Mouse (Mus musculus) left cerebral cortex, adult 18-20 months (tissue): ENCODE measurements around the gene Srpx2. TPM values are rescaled to one million over a fixed set of nuclear protein-coding genes. Genes with fewer than 3 reads are reported as not detected.

ENCODE experiments used
- total RNA-seq, 2 experiments: library from RNA; stranded (reverse); gene quantifications; 2 replicates each; pipeline ENCODE4 v1.2.3; 2021

Srpx2 gene
- total RNA-seq, 2 experiments from 2014 or later: 1.1 to 1.4 TPM

Other genes starting within 250 kb of the Srpx2 start
- gene Pcdh19, start 219.4 kb upstream of the Srpx2 start, total RNA-seq: 10 to 100 TPM; 30.9 to 37.3 TPM
- under 1 TPM in 1 of 2 experiments, not detected in 1; 0.28 TPM for gene Tnmd, start 57.4 kb upstream of the Srpx2 start, total RNA-seq
- 10 to 100 TPM; 13.0 to 14.1 TPM for gene Tspan6, start 10.0 kb upstream of the Srpx2 start, total RNA-seq
- gene Sytl4, start 73.4 kb downstream of the Srpx2 start, total RNA-seq: under 1 TPM; 0.30 to 0.37 TPM
- gene Cstf2, start 150.8 kb downstream of the Srpx2 start, total RNA-seq: 100 to 1,000 TPM; 126 to 127 TPM